ENCODE assay signal across 28 mouse cellular contexts in the genomic region with DNA sequence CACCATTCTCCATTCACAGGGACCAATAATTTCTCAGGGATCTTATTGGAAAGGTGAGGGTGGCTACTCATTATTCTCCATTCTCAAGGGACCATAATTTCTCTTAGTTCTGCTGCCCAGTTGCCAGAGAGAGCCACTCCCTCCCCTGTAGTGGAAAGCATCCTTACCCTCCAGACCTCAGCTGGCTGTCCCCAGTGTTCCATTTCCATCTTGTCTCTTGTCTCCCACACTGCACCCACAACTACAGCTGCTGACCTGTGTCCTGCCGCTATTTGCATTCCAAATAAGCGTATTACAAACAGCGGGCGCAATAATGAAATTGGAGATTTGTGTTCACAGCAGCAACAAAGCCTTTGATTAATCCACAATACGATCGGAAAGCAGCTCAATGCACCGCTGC. TPM values are rescaled to one million over a fixed set of nuclear protein-coding genes. Genes with fewer than 3 reads are reported as not detected.
DNase-seq lines count a peak whose midpoint lies in the region; ATAC-seq and TF ChIP-seq lines count a peak whose summit lies in the region.
"Had no signal": no experiment of that assay in that cellular context is flagged by ENCODE, and none has a peak within 500 bp of the region (broad histone marks: within the 10 kb centered on the region; RNA-seq: fewer than 3 reads in every experiment).

No protein-coding gene starts in this region.

- TF ChIP-seq EP300 in lung, postnatal 0 days (IDR thresholded peaks at IDR 0.05): no peak

- H3K4me1 ChIP-seq in neural tube, embryonic 11.5 days (ENCODE audit: control insufficient read depth, insufficient read depth, low read length): peaks cover 28% of the 10 kb centered on the region
- peaks cover 58% of the 10 kb centered on the region for H3K4me1 ChIP-seq in hindbrain, embryonic 12.5 days
- H3K4me1 ChIP-seq in midbrain, embryonic 14.5 days (ENCODE audit: control insufficient read depth, insufficient read depth, low read length): peaks cover 45% of the 10 kb centered on the region
- H3K4me1 ChIP-seq in lung, postnatal 0 days (ENCODE audit: insufficient read depth, low read depth, low read length): no peaks in the 10 kb centered on the region
- H3K4me1 ChIP-seq: liver, embryonic 13.5 days had no signal

- WGBS in neural tube, embryonic 11.5 days: 66% methylated on average over 7 of the region's 7 CpGs
- 43% methylated on average over 7 of the region's 7 CpGs for WGBS in hindbrain, embryonic 12.5 days
- 14% methylated on average over 7 of the region's 7 CpGs for WGBS in midbrain, embryonic 14.5 days
- WGBS in lung, postnatal 0 days: 96% methylated on average over 7 of the region's 7 CpGs

- 0 out of 2 replicates have a peak, but pooled peaks have one; percentile 28 for ATAC-seq in frontal cortex, adult (ENCODE audit: low TSS enrichment)
- ATAC-seq in neural tube, embryonic 11.5 days (ENCODE audit: insufficient read depth, low FRiP score, low TSS enrichment): no peak; the same call in 1 of the 2 replicates
- no peak for ATAC-seq in hindbrain, embryonic 12.5 days (ENCODE audit: low FRiP score)
- no peak for ATAC-seq in midbrain, embryonic 14.5 days (ENCODE audit: low FRiP score, low TSS enrichment)
- ATAC-seq in lung, postnatal 0 days: no peak
- ATAC-seq: intestine, embryonic 16.5 days; Patski had no signal

- no peaks in the 10 kb centered on the region for H3K27me3 ChIP-seq in neural tube, embryonic 11.5 days (ENCODE audit: control insufficient read depth, insufficient read depth, low read length)
- H3K27me3 ChIP-seq in hindbrain, embryonic 12.5 days: no peaks in the 10 kb centered on the region
- no peaks in the 10 kb centered on the region for H3K27me3 ChIP-seq in midbrain, embryonic 14.5 days (ENCODE audit: control insufficient read depth, insufficient read depth, low read length)
- no peaks in the 10 kb centered on the region for H3K27me3 ChIP-seq in lung, postnatal 0 days (replicated peaks; ENCODE audit: insufficient read depth, low read length)
- H3K27me3 ChIP-seq: CH12.LX; embryonic facial prominence, embryonic 13.5 days; heart, embryonic 12.5 days; hindbrain, embryonic 15.5 days; liver, embryonic 13.5 days; Patski had no signal

- intact Hi-C loops in left cerebral cortex, postnatal 36 days (cut with DNase I): no loop called here

- no peak overlapping the region for H3K4me3 ChIP-seq in neural tube, embryonic 11.5 days (ENCODE audit: low read depth, low read length)
- H3K4me3 ChIP-seq in hindbrain, embryonic 12.5 days: no peak overlapping the region
- no peak overlapping the region for H3K4me3 ChIP-seq in midbrain, embryonic 14.5 days (replicated peaks; ENCODE audit: low read depth, low read length)
- no peak overlapping the region for H3K4me3 ChIP-seq in lung, postnatal 0 days (ENCODE audit: low read depth, low read length)
- H3K4me3 ChIP-seq: embryonic facial prominence, embryonic 13.5 days; heart, embryonic 12.5 days; hindbrain, embryonic 15.5 days; liver, embryonic 13.5 days; megakaryocyte, embryonic 14.5 days had no signal

- H3K9ac ChIP-seq in neural tube, embryonic 11.5 days (ENCODE audit: low read length): no peak overlapping the region
- no peak overlapping the region for H3K9ac ChIP-seq in hindbrain, embryonic 12.5 days
- no peak overlapping the region for H3K9ac ChIP-seq in midbrain, embryonic 14.5 days (replicated peaks; ENCODE audit: low read length)
- no peak overlapping the region for H3K9ac ChIP-seq in lung, postnatal 0 days (replicated peaks; ENCODE audit: low read depth)
- H3K9ac ChIP-seq: embryonic facial prominence, embryonic 13.5 days; heart, embryonic 12.5 days; hindbrain, embryonic 15.5 days; liver, embryonic 13.5 days had no signal

- TF ChIP-seq CTCF in lung, postnatal 0 days (IDR thresholded peaks at IDR 0.05): no peak

- H3K36me3 ChIP-seq in neural tube, embryonic 11.5 days (ENCODE audit: control insufficient read depth, insufficient read depth, low read length): 0 out of 2 replicates have a peak, but pooled peaks cover 2% of the 10 kb centered on the region
- H3K36me3 ChIP-seq in hindbrain, embryonic 12.5 days: 0 out of 2 replicates have a peak, but pooled peaks cover 3% of the 10 kb centered on the region
- H3K36me3 ChIP-seq in midbrain, embryonic 14.5 days (ENCODE audit: control insufficient read depth, insufficient read depth, low read length): 0 out of 2 replicates have a peak, but pooled peaks cover 4% of the 10 kb centered on the region
- H3K36me3 ChIP-seq in lung, postnatal 0 days (ENCODE audit: insufficient read depth, low read length): no peaks in the 10 kb centered on the region
- H3K36me3 ChIP-seq: G1E; hindbrain, embryonic 15.5 days; liver, embryonic 13.5 days had no signal

- DNase-seq in frontal cortex, postnatal 36 days (ENCODE audit: low spot score in 2 of 2): no peak
- no peak for DNase-seq in neural tube, embryonic 11.5 days (ENCODE audit: low spot score)
- no peak for DNase-seq in neural tube, embryonic 10.5 days (ENCODE audit: extremely low spot score, low spot score)
- peak; percentile 40 for DNase-seq in midbrain, embryonic 14.5 days
- no peak for DNase-seq in lung, postnatal 0 days (ENCODE audit: low spot score)
- no peak for DNase-seq in left cerebral cortex, postnatal 36 days (ENCODE audit: low spot score in 2 of 2)
- DNase-seq: B cell, adult 2 months; cerebellum, adult 18-20 months; cerebellum, postnatal 25 days; gastrocnemius, postnatal 14 days; heart, adult 11 months; heart, postnatal 10 days; kidney, adult 9 months; kidney, postnatal 14 days; liver, embryonic 13.5 days; lung, adult 2 months; lung, postnatal 36 days; right cerebral cortex, postnatal 25 days had no signal

- H3K27ac ChIP-seq in neural tube, embryonic 11.5 days (ENCODE audit: low read depth, low read length): 0 out of 2 replicates have a peak overlapping the region, but pooled peaks have one; percentile 37
- H3K27ac ChIP-seq in hindbrain, embryonic 12.5 days: peak overlapping the region; percentile 45; the same call in 1 of the 2 replicates
- H3K27ac ChIP-seq in midbrain, embryonic 14.5 days (replicated peaks; ENCODE audit: low read depth, low read length): peak overlapping the region; percentile 45; the same call in 1 of the 2 replicates
- H3K27ac ChIP-seq in lung, postnatal 0 days (ENCODE audit: low read length): no peak overlapping the region
- H3K27ac ChIP-seq: embryonic facial prominence, embryonic 13.5 days; hindbrain, embryonic 15.5 days; liver, embryonic 13.5 days had no signal

- no peak overlapping the region for H3K4me2 ChIP-seq in neural tube, embryonic 11.5 days (ENCODE audit: low read depth)
- H3K4me2 ChIP-seq in hindbrain, embryonic 12.5 days (replicated peaks): no peak overlapping the region
- no peak overlapping the region for H3K4me2 ChIP-seq in midbrain, embryonic 14.5 days (ENCODE audit: low read length)
- H3K4me2 ChIP-seq in lung, postnatal 0 days (replicated peaks; ENCODE audit: low read depth, low read length): no peak overlapping the region
- H3K4me2 ChIP-seq: embryonic facial prominence, embryonic 13.5 days; heart, embryonic 12.5 days; hindbrain, embryonic 15.5 days; liver, embryonic 13.5 days had no signal

- no peaks in the 10 kb centered on the region for H3K9me3 ChIP-seq in neural tube, embryonic 11.5 days (ENCODE audit: control insufficient read depth, low read length)
- no peaks in the 10 kb centered on the region for H3K9me3 ChIP-seq in hindbrain, embryonic 12.5 days (replicated peaks)
- no peaks in the 10 kb centered on the region for H3K9me3 ChIP-seq in midbrain, embryonic 14.5 days (ENCODE audit: control insufficient read depth, low read length)
- H3K9me3 ChIP-seq in lung, postnatal 0 days (ENCODE audit: low read length): no peaks in the 10 kb centered on the region
- H3K9me3 ChIP-seq: embryonic facial prominence, embryonic 13.5 days; heart, embryonic 12.5 days; hindbrain, embryonic 15.5 days; liver, embryonic 13.5 days had no signal

RNA-seq across cellular contexts. Expression of a gene that starts 46.3 kb away (rescaled TPM):
- polyA plus RNA-seq in neural tube, embryonic 11.5 days (2014; fragmentation: Nextera tagmentation; extraction: Ambion mirVana): 855 and 870 TPM in 2 replicates
- 1,280 and 1,328 TPM in 2 replicates for polyA plus RNA-seq in hindbrain, embryonic 12.5 days (2016; fragmentation: Nextera tagmentation; extraction: Ambion mirVana)
- polyA plus RNA-seq in midbrain, embryonic 14.5 days (2014; fragmentation: Nextera tagmentation; extraction: Ambion mirVana): 2,111 and 2,470 TPM in 2 replicates
- 31.2 and 39.1 TPM in 2 replicates for polyA plus RNA-seq in lung, postnatal 0 days (2015; fragmentation: Nextera tagmentation; extraction: Ambion mirVana)
- total RNA-seq in left cerebral cortex, postnatal 36 days (2021): 100 to 1,000 TPM; 586 to 655 TPM
- polyA plus RNA-seq: G1E had no signal

Comparison
In these comparisons a context has a peak if more than half of its experiments do, and no peak if none do; other contexts are left out.
1. RNA of a gene that starts 46.3 kb away (polyA plus RNA-seq): 2,111 to 2,470 TPM in midbrain, embryonic 14.5 days, 1,280 to 1,328 TPM in hindbrain, embryonic 12.5 days and 855 to 870 TPM in neural tube, embryonic 11.5 days; 31.2 to 39.1 TPM in lung, postnatal 0 days; every median in the first group is over 10 times any median in the second.